Mouse (Mus musculus) naive thymus-derived CD4-positive, alpha-beta T cell, adult 2 months (primary cell): ENCODE results near the gene Fibcd1.

ENCODE experiments used
- DNase-seq: peaks from one replicate; pipeline ENCODE4 v3.0.0-alpha.2; 2011; ENCODE audit warnings: low read depth

The Fibcd1 gene

GRCm38 (mm10) chr2:31767104-31767503 is 78.7 kb downstream of the Fibcd1 start:
- no peak for DNase-seq
